Comparison of ENCODE assay signal across 18 mouse cellular contexts in the genomic region with DNA sequence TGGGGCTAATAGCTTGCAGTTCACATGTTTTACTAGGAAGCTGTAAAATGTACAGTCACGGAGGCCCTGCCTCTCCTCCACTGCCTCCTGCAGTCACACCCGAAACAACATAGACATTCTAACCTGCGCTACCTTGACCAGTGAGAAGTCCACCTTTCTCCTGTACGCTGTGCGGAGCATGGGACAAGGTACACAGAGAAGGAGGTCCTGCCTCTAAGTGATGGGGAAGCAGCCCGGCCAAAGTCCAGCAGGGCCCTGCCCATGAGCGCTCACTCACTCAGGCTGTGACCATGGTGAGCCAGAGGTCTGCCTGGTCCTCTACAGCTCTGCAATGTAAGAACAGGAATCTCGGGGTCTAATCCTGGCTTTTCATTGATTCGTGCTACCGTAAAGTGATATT. TPM values are rescaled to one million over a fixed set of nuclear protein-coding genes. Genes with fewer than 3 reads are reported as not detected.
"Had no signal": no experiment of that assay in that cellular context is flagged by ENCODE, and none has a peak within 500 bp of the region (broad histone marks: within the 10 kb centered on the region; RNA-seq: fewer than 3 reads in every experiment).

No protein-coding gene starts in this region.

- H3K36me3 ChIP-seq: lung, embryonic 15.5 days; stomach, embryonic 15.5 days had no signal

- ATAC-seq: liver, postnatal 0 days; lung, postnatal 0 days; midbrain, embryonic 13.5 days; midbrain, embryonic 15.5 days had no signal

- H3K9me3 ChIP-seq: lung, embryonic 15.5 days; megakaryocyte, embryonic 14.5 days; midbrain, embryonic 13.5 days; midbrain, embryonic 15.5 days; neural tube, embryonic 12.5 days; stomach, embryonic 15.5 days had no signal

- H3K27me3 ChIP-seq: lung, embryonic 15.5 days; midbrain, embryonic 15.5 days; neural tube, embryonic 12.5 days; stomach, embryonic 15.5 days had no signal

- H3K4me2 ChIP-seq: lung, embryonic 15.5 days; midbrain, embryonic 11.5 days; midbrain, embryonic 13.5 days; midbrain, embryonic 15.5 days; neural tube, embryonic 12.5 days; stomach, embryonic 15.5 days had no signal

- H3K4me3 ChIP-seq: lung, embryonic 15.5 days; megakaryocyte, embryonic 14.5 days; midbrain, embryonic 13.5 days; midbrain, embryonic 15.5 days; neural tube, embryonic 12.5 days; stomach, embryonic 15.5 days had no signal

- DNase-seq: liver, postnatal 0 days; lung, adult 2 months; lung, postnatal 14 days; lung, postnatal 36 days; right cerebral cortex, postnatal 14 days; thymus, adult 2 months; thymus, postnatal 25 days; thymus, postnatal 4 days had no signal

- H3K27ac ChIP-seq: lung, embryonic 15.5 days; macrophage; midbrain, embryonic 13.5 days; midbrain, embryonic 15.5 days; neural tube, embryonic 12.5 days; stomach, embryonic 15.5 days had no signal

- H3K4me1 ChIP-seq: midbrain, embryonic 15.5 days; stomach, embryonic 15.5 days had no signal

- H3K9ac ChIP-seq: liver, postnatal 0 days; lung, embryonic 15.5 days; midbrain, embryonic 13.5 days; midbrain, embryonic 15.5 days; neural tube, embryonic 12.5 days; stomach, embryonic 15.5 days had no signal

RNA-seq across cellular contexts. Expression of gene Azin2, which starts 50.2 kb away (rescaled TPM):
- total RNA-seq: neutrophil, adult 5-6 weeks had no signal
